In the genomic region with DNA sequence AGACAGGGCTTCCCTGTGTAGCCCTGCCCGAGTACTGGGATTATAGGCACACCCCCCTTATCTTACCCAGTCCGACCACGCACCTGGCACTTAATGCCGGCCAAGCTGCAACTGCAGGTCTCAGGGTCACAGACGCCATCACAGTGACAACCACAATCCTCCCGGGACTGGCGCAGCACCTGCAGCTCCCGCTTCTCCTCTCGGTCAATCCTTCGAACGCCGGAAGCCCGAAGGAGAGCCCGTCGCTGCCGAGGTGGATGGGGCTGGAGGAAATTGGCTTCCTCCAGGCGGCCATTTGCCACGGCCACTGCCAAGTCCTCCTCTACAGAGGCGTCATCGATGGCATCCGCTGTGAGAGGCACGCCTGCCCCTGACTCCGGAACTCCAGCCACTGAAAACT, we compare ENCODE assay signal across 13 mouse cellular contexts. TPM values are rescaled to one million over a fixed set of nuclear protein-coding genes. Genes with fewer than 3 reads are reported as not detected.
"Had no signal": no experiment of that assay in that cellular context is flagged by ENCODE, and none has a peak within 500 bp of the region (broad histone marks: within the 10 kb centered on the region; RNA-seq: fewer than 3 reads in every experiment).

No protein-coding gene starts in this region.

- H3K9me3 ChIP-seq: kidney, embryonic 15.5 days; limb, embryonic 12.5 days; liver, embryonic 13.5 days; lung, embryonic 15.5 days; midbrain, embryonic 13.5 days had no signal

- H3K36me3 ChIP-seq: midbrain, embryonic 13.5 days had no signal

- H3K9ac ChIP-seq: kidney, embryonic 15.5 days; limb, embryonic 12.5 days; liver, embryonic 13.5 days; liver, postnatal 0 days; lung, embryonic 15.5 days; midbrain, embryonic 13.5 days had no signal

- H3K4me3 ChIP-seq: kidney, embryonic 15.5 days; left cerebral cortex, adult 2 months; limb, embryonic 12.5 days; liver, embryonic 13.5 days; lung, embryonic 15.5 days; midbrain, embryonic 13.5 days had no signal

- DNase-seq: kidney, postnatal 14 days; liver; liver, embryonic 13.5 days; right cerebral cortex, postnatal 14 days had no signal

- H3K27ac ChIP-seq: kidney, embryonic 15.5 days; left cerebral cortex, adult 2 months; limb, embryonic 12.5 days; liver, embryonic 13.5 days; lung, embryonic 15.5 days; midbrain, embryonic 13.5 days had no signal

- ATAC-seq: liver, postnatal 0 days; midbrain, embryonic 13.5 days had no signal

- H3K27me3 ChIP-seq: kidney, embryonic 15.5 days; limb, embryonic 12.5 days; liver, embryonic 13.5 days; lung, embryonic 15.5 days; midbrain, embryonic 13.5 days had no signal

RNA-seq across cellular contexts. Expression of gene Ttc21a, which starts 35.9 kb away (rescaled TPM):
- polyA plus RNA-seq: small intestine, adult 2 months had no signal

RNA-seq across cellular contexts. Expression of gene Xirp1, which starts 50.1 kb away (rescaled TPM):
- total RNA-seq: megakaryocyte progenitor cell, adult 5-6 weeks had no signal
- polyA plus RNA-seq: midbrain, postnatal 0 days; small intestine, adult 2 months had no signal
